Mouse (Mus musculus) hindbrain, embryonic 16.5 days (tissue): ENCODE measurements around the gene Mrps12. TPM values are rescaled to one million over a fixed set of nuclear protein-coding genes. Genes with fewer than 3 reads are reported as not detected.

Experiments
- ATAC-seq: fragments of 200-750 bp; cut with Nextera tagmentation; 2 replicates; pipeline ENCODE4 v1.8.0; 2017; ENCODE audit warnings: moderate TSS enrichment, moderate library complexity
- H3K27ac ChIP-seq: fragments of 300-500 bp; sonication (generic); 2 replicates; pipeline ENCODE4 v1.5.1; 2014; ENCODE audit warnings: low read depth, mild to moderate bottlenecking, control low read depth, low read length, moderate library complexity
- H3K27me3 ChIP-seq: fragments of 300-500 bp; sonication (generic); replicated peaks from 2 replicates; pipeline ENCODE4 v1.6.1; 2014; ENCODE audit warnings: low read length; ENCODE audit not compliant: control insufficient read depth, insufficient read depth
- H3K36me3 ChIP-seq: fragments of 300-500 bp; sonication (generic); 2 replicates; pipeline ENCODE4 v1.6.1; 2014; ENCODE audit warnings: mild to moderate bottlenecking, low read length, moderate library complexity, mixed read lengths; ENCODE audit not compliant: control insufficient read depth, insufficient read depth
- H3K4me1 ChIP-seq: fragments of 300-500 bp; sonication (generic); 2 replicates; pipeline ENCODE4 v1.6.1; 2014; ENCODE audit warnings: low read depth, low read length; ENCODE audit not compliant: control insufficient read depth, insufficient read depth
- H3K4me2 ChIP-seq: fragments of 300-500 bp; sonication (generic); 2 replicates; pipeline ENCODE4 v1.6.1; 2014; ENCODE audit warnings: mild to moderate bottlenecking, low read length, control low read depth, moderate library complexity
- H3K4me3 ChIP-seq: fragments of 300-500 bp; sonication (generic); 2 replicates; pipeline ENCODE4 v1.5.1; 2014; ENCODE audit warnings: mild to moderate bottlenecking, low read length, control low read depth, moderate library complexity
- H3K9ac ChIP-seq: fragments of 300-500 bp; sonication (generic); 2 replicates; pipeline ENCODE4 v1.6.1; 2014; ENCODE audit warnings: low read depth, mild to moderate bottlenecking, control low read depth, low read length, moderate library complexity
- H3K9me3 ChIP-seq: fragments of 300-500 bp; sonication (generic); 2 replicates; pipeline ENCODE4 v1.6.1; 2014; ENCODE audit warnings: mild to moderate bottlenecking, low read length, moderate library complexity; ENCODE audit not compliant: control insufficient read depth
- WGBS: fragments of 180-500 bp; shearing (Covaris S2); extraction: QIAGEN DNeasy Blood & Tissue Kit; methylation state at CpG from one replicate; pipeline ENCODE4 v1.1.7; 2014; 5-methylcytosine and 5-hydroxymethylcytosine counted together
- polyA plus RNA-seq: library from polyadenylated mRNA; unstranded; fragments of >200 nt; fragmentation: Nextera tagmentation; extraction: Ambion mirVana; gene quantifications from 2 replicates; pipeline ENCODE4 v1.2.1, GENCODE M21; 2015

The Mrps12 gene
- polyA plus RNA-seq, 1 experiment from 2014 or later, result 113 TPM

GRCm38 (mm10) chr7:28691075-28691474 lies 50.5 kb downstream of the Mrps12 start:
- Histone ChIP-seq H3K9ac (no peak overlapping the region), H3K4me3 (no peak overlapping the region), H3K4me1 (peaks cover 4% of the 10 kb centered on the region), H3K27me3 (no peaks in the 10 kb centered on the region; the same call in 1 of the 2 replicates), H3K9me3 (no peaks in the 10 kb centered on the region), H3K4me2 (no peak overlapping the region), H3K27ac (no peak overlapping the region), H3K36me3 (no peaks in the 10 kb centered on the region)
- ATAC-seq, result no peak
- WGBS, result 77% methylated on average over 7 of the region's 7 CpGs

Other genes starting within 250 kb of the Mrps12 start
- not detected in 2 replicates for gene Ifnl2, start 231.4 kb downstream of the Mrps12 start, polyA plus RNA-seq
- not detected in 2 replicates for gene Ifnl3, start 219.0 kb downstream of the Mrps12 start, polyA plus RNA-seq
- not detected in 2 replicates for gene Sycn, start 200.9 kb downstream of the Mrps12 start, polyA plus RNA-seq
- gene Nccrp1, start 194.6 kb downstream of the Mrps12 start, polyA plus RNA-seq, result 0.14 TPM in 1 of 2 replicates, not detected in the other
- gene Samd4b, start 143.7 kb downstream of the Mrps12 start, polyA plus RNA-seq, result 11.1 and 23.4 TPM in 2 replicates
- 18.2 and 21.5 TPM in 2 replicates for gene Pak4, start 143.6 kb downstream of the Mrps12 start, polyA plus RNA-seq
- gene Acp7, start 110.5 kb downstream of the Mrps12 start, polyA plus RNA-seq, result 0.31 and 0.34 TPM in 2 replicates
- 12.9 and 16.6 TPM in 2 replicates for gene Fbxo27, start 49.0 kb downstream of the Mrps12 start, polyA plus RNA-seq
- gene Fbxo17, start 25.0 kb downstream of the Mrps12 start, polyA plus RNA-seq, result 4.7 and 5.4 TPM in 2 replicates
- 18.7 and 20.8 TPM in 2 replicates for gene Sars2, start 172 bp upstream of the Mrps12 start, polyA plus RNA-seq
- gene Ccer2, start 14.4 kb upstream of the Mrps12 start, polyA plus RNA-seq, result 0.72 and 1.1 TPM in 2 replicates
- gene Sirt2, start 24.9 kb upstream of the Mrps12 start, polyA plus RNA-seq, result 128 and 130 TPM in 2 replicates
- gene Nfkbib, start 25.7 kb upstream of the Mrps12 start, polyA plus RNA-seq, result 70.2 and 72.2 TPM in 2 replicates
- gene Rinl, start 47.1 kb upstream of the Mrps12 start, polyA plus RNA-seq, result 2.8 and 2.9 TPM in 2 replicates
- gene Hnrnpl, start 66.7 kb upstream of the Mrps12 start, polyA plus RNA-seq, result 117 and 127 TPM in 2 replicates
- 115 and 117 TPM in 2 replicates for gene Ech1, start 83.4 kb upstream of the Mrps12 start, polyA plus RNA-seq
- gene Lgals4, start 92.0 kb upstream of the Mrps12 start, polyA plus RNA-seq, result 5.3 and 6.1 TPM in 2 replicates
- 4.9 and 5.3 TPM in 2 replicates for gene Lgals7, start 122.0 kb upstream of the Mrps12 start, polyA plus RNA-seq
- gene Capn12, start 139.6 kb upstream of the Mrps12 start, polyA plus RNA-seq, result 0.54 and 0.70 TPM in 2 replicates
- gene Actn4, start 220.5 kb upstream of the Mrps12 start, polyA plus RNA-seq, result 146 and 172 TPM in 2 replicates
- 282 and 295 TPM in 2 replicates for gene Eif3k, start 240.0 kb upstream of the Mrps12 start, polyA plus RNA-seq
- 10.7 and 13.8 TPM in 2 replicates for gene Map4k1, start 240.2 kb upstream of the Mrps12 start, polyA plus RNA-seq